Mouse (Mus musculus): Measurements from ENCODE around the gene Gm4301.
A peak's percentile ranks its signal among the peaks of the same experiment; 100 is the strongest.
"Not testable (repeated sequence)": the region's sequence is repeated elsewhere in the genome, so short reads cannot be mapped to it uniquely, and the experiment has no call there.

The Gm4301 gene

GRCm38 (mm10) chr10:100335376-100335775, at the start of gene Gm4301:
Gene Gm4301 (plus strand): TSS chr10:100335676.
- not testable (repeated sequence) for DNase-seq

DNA sequence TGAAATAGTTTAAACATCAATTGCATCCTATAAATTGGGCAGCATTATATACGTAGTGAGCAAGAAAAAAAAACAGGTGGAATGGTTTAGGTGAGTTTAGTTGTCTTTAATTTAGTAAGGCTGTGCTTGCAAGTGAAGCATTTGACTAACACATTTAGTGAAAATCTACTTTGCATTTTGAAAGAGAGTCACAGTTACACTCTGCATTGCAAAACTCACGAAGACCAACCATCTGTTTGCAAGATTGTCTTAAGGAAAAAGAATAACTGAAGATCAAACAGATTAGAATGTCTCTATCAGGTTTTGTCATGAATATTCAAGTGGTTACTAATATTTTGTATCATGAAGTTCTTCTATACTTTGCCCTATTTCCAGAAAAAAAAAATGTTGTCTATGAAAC, 39.4 kb upstream of the Gm4301 start:
- DNase-seq = no peak

DNA sequence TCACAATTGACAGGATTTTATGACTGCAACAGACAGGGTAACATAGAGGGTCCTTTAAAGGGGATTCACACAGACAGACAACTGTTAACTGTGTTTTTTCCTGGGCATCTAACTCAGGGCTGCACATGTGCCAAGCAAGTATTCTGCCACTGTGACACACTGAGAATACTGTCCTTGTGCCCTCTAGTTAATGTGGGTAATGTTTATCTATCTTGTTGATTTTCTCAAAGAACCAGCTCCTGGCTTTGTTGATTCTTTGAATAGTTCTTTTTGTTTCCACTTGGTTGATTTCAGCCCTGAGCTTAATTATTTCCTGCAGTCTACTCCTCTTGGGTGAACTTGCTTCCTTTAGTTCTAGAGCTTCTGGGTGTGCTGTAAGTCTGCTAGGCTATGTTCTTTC, 35.4 kb upstream of the Gm4301 start:
- DNase-seq = not testable (repeated sequence)

DNA sequence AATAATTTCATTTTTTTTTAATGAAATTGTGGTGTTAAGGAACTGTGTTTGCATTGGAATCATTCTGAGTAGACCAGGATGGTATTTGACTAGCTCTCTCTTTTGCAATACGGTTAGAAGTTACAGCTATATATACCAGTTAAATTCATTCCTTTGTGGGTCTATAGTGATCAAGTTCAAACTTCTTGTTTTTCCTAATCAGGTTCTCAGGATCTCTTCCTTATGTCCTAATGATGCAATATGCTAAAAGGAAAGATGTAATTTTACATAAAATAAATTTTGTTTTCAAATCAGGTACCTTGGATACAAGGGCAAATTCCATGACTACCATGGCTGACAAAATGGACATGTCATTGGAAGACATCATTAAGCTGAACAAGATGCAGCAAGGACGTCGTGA, 5.1 kb downstream of the Gm4301 start, which contains the start of gene Gm4302:
TSS of gene Gm4302 (plus strand) at position 301 of the 400 bp plus-strand sequence.
- not testable (repeated sequence) for DNase-seq

DNA sequence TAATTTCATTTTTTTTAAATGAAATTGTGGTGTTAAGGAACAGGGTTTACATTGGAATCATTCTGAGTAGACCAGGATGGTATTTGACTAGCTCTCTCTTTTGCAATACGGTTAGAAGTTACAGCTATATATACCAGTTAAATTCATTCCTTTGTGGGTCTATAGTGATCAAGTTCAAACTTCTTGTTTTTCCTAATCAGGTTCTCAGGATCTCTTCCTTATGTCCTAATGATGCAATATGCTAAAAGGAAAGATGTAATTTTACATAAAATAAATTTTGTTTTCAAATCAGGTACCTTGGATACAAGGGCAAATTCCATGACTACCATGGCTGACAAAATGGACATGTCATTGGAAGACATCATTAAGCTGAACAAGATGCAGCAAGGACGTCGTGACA, 10.2 kb downstream of the Gm4301 start, which contains the start of gene Gm4303:
TSS of gene Gm4303 (plus strand) at position 301 of the 400 bp plus-strand sequence.
- not testable (repeated sequence) for DNase-seq

- not testable (repeated sequence) for DNase-seq
Observed at GRCm38 (mm10) chr10:100350793-100351192, 15.3 kb downstream of the Gm4301 start, which contains the start of gene Gm4305. Gene Gm4305 (plus strand): TSS chr10:100351093.

- DNase-seq = peak in 1 of 2 experiments; percentile 1
Observed at GRCm38 (mm10) chr10:100356841-100357240, 21.4 kb downstream of the Gm4301 start.

DNA sequence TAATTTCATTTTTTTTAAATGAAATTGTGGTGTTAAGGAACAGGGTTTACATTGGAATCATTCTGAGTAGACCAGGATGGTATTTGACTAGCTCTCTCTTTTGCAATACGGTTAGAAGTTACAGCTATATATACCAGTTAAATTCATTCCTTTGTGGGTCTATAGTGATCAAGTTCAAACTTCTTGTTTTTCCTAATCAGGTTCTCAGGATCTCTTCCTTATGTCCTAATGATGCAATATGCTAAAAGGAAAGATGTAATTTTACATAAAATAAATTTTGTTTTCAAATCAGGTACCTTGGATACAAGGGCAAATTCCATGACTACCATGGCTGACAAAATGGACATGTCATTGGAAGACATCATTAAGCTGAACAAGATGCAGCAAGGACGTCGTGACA, 25.6 kb downstream of the Gm4301 start, which contains the start of gene Gm4307:
TSS of gene Gm4307 (plus strand) at position 301 of the 400 bp plus-strand sequence.
- DNase-seq = not testable (repeated sequence)

- DNase-seq = not testable (repeated sequence)
Observed at GRCm38 (mm10) chr10:100382460-100382859, 47.0 kb downstream of the Gm4301 start, which contains the start of gene Gm4312. Gene Gm4312 (minus strand): TSS chr10:100382560.
